Mouse (Mus musculus) embryo, embryonic 10 days (tissue): ENCODE results near the gene Tnfrsf13b.
"Not testable (repeated sequence)": the region's sequence is repeated elsewhere in the genome, so short reads cannot be mapped to it uniquely, and the experiment has no call there.

Experiments
- DNase-seq: peaks from one replicate; pipeline ENCODE4 v3.0.0-alpha.2; 2015; ENCODE audit warnings: low spot score

Gene Tnfrsf13b

DNA sequence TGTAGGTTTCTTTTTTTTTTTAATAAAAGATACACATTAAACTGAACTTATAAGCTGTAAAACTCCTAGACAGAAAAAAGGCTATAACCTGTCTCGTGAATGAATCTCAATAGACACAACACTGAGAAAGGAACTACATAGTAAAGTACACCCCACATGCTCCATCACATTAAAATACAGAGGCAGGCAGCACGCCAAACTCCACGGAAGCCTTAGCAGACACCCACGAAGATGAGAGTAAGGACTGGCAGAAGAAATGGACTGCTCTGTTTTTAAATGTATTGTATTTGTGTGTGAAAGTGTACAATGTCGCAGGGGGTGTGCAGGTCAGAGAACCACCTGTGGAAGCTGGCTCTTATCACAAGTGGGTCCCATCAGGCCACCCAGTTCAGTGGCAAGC is 43.6 kb downstream of the Tnfrsf13b start:
- DNase-seq, result no peak

DNA sequence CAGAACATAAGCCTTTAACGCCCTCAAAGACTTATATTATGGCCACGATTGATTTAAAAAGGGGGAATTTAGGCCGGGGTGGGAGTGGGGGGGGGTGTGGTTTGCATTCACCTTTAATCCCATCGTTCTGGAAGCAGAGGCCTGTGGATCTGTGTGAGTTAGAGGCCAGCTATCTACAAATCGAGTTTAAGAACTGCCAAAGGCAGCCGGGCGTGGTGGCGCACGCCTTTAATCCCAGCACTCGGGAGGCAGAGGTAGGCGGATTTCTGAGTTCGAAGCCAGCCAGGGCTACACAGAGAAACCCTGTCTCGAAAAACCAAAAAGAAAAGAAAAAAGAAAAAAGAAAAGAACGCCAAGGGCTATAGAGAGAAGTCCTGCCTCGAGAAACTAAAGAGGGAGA is 46.9 kb downstream of the Tnfrsf13b start:
- not testable (repeated sequence) for DNase-seq

DNA sequence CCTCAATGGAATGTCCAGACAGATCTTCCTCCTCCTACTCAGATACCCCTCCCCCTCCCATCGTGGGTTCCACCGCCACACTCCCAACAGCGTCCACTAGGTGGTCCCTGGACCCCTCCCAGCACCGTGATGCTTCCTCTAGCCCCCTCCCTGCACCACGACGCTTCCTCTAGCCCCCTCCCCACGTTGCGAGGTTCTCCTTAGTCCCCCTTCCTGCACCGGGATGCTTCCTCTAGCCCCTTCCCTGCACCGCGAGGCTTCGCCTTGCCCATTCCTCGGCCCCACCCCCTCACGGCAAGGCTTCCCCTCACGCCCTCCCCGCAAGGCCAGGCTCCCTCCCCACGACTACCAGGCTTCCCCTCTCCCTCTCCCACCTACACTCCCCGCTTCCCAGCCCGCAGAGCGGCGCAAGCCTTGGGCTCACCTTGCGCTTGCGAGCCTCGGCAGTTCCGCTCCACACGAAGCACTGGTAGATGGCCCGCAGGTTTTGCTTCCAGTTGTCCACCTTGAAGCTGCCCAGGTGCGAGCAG is 47.8 kb downstream of the Tnfrsf13b start:
- peak; percentile 82 for DNase-seq

DNA sequence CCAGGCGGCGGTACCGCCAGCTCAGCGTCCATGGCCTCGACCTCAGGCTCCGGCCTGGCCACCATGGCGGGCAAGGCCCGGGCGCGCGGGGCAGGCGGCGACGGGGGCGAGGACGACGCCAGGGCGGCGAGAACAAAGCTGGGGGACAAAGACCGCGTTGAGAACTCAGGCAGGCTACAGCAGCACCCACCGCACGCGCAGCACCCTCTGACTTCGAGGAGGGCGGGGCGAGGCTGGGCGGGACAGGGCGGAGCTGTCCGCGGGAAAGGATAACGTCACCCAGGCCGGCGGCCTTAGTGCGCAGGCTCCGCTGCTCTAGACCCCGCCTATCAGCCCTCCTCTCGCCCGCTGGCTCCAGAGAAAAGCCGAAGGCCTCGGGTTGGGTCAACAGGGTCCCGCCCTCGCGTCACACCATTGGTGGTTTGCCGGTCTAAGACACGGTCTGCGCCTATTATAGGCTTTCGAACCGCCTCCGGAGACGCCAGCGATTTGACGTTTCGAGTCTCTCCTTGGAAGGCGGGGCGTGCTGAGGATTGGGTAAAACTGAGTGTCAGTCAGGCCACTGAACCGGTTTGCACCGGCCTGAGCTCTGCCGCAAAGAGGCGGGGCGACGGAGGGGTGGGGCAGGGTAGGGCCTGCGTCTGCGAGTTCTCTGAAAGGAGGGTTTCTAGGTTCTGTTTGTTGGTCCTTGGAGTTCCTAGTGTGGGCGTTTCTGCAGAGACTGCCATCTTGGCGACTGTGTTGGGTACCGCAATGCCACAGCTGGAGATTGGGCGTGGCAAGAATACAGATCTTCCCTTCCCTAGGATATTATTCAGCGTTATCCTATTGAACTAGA is 48.5 kb downstream of the Tnfrsf13b start, which contains the start of gene Usp22:
Gene Usp22, minus strand, starts transcription at position 235 of the 838 bp plus-strand sequence.
- peak; percentile 100 for DNase-seq

DNA sequence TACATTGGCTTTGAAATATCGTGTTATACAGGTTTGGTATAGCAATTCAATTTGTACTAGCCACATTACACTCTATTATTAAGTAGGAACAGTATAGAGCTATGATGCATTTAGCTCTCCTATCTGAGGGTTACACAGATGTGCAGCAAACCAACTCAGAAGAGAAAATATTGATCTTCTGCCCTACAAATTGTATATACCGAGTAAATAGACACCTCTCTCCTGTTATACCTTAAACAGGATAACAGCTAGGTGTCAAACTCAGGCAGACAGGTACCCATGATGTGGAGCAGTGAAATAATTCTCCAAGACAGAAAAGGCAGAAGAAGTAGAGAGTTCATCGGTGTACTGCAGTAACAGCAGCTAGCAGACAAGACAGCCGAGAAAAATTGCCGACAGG is 49.2 kb downstream of the Tnfrsf13b start:
- DNase-seq, result no peak

DNA sequence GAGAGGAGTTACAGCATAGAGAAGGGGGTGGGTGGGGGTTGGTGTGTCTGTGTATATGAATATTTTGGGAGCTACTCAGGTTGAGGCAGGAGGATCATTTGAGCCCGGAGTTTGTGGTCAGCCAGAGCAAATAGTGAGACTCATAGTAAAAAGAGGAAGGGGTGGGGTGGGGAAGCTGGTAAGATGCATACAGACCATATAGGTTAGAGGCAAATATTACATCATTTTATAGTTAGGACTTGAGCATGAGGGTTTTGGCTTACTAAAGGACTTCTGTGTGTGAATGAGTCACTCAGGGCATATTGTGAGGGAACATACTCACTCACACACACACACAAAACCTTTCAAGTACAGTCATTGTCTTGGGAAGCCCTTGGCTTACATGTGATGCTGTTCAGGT is 49.8 kb downstream of the Tnfrsf13b start:
- no peak for DNase-seq

DNA sequence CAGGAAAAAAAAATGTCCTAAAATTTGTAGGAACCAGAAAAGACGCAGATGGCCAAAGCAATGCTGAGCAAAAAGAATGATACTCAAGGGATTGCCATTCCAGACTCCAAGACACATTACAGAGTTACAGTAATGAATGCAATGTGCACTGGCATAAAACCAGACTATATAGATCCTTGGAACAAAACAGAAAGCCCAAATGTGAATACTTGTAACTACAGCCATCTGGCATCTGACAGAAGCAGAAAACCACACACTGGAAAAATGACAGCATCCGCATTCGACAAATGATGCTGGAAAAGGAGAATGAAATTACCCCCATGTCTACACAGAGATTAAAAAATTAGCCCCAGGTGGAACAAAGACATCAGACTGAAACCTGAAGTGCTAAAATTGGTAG is 53.8 kb downstream of the Tnfrsf13b start:
- DNase-seq, result no peak

DNA sequence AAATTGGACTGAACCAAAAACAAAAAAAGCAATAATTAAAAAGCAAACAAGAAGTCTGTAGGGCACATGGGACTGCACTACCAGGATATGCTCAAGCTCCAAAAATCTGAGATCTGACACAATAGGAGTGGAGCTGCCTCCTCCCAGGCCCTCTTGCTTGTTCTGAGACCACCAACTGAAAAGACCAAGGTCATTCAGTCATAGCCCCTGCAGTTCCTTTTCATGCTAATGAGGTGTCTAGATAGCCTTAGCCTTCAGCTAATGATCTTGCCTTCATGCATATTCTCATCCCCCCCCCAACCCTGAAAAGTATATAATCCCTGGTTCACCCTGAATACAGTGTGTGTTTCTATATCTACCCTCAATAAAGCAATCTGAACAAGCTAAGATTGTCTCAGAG is 55.1 kb downstream of the Tnfrsf13b start:
- no peak for DNase-seq

DNA sequence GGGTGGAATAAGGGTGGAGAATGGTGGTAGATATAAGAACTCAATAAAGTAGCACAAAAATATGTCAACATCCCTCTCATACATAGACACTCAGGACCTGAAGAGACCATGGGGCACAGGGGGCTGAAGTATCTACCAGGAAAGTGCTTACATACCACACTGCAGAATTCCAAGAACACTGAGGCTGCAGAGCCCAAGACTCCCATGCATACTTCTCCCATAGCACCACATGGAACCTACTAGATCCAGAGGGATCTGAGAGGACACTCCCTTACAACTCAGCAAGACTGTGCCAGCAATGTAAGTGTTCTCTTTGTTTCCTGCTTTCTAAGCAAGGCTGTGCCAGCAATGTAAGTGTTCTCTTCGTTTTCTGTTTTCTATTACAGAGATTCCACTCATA is 57.3 kb downstream of the Tnfrsf13b start:
- DNase-seq, result no peak

DNA sequence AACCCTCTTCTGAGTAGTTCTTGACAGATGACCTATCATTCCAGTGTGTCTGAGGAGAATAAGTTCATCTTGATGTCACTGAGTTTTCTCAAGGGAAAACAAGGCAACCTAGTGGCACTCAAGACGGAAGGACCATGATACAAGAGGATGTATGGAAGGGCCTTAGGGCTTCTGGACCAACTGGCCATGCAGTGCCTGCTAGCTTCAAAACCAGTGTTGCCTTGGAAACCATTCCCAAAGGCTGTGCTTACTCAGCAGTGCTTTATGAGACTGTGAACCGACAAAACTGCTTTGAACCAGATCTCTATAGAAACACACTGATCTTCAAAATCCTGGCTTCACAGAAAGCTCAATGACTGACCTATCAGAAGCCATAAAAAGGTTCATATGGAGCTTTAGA is 64.2 kb downstream of the Tnfrsf13b start:
- DNase-seq, result no peak

DNA sequence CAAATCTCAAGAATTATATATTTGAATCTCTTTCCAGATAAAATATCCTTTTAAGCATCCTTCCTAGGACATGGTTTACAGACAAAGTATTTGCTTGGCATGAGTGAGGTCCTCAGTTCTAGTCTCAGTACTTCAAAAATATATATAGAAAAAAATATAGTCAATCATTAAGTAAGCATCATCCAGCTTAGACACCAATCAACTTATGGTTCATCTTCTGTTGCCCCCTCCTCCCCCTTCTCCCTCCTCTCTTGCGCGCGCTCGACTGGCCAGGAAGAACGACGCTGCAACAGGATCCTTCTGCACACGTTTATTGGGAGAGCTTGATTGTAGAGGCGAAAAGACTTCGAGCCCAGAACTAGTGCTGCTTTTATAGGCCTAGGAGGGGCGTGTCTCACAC is 65.6 kb downstream of the Tnfrsf13b start:
- DNase-seq, result not testable (repeated sequence)

DNA sequence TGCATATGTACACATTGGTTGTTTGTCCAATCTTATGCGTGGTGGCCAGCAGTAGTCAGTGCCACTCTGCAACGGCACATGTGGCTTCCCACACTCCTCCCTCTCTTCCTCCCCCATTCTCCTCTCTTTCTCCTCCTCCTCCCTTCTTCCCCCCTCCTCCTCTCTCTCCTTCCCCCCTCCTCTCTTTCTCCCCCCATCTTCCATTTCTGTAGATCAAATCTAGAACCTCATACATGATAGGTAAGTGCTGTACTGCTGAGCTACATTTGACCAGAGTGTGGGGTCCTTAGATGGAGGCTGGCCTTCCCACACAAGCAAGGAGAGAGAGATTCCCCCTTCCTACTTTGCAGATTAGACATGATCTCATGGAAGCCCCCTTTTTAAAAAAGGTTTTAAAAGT is 66.2 kb downstream of the Tnfrsf13b start:
- DNase-seq, result no peak

DNA sequence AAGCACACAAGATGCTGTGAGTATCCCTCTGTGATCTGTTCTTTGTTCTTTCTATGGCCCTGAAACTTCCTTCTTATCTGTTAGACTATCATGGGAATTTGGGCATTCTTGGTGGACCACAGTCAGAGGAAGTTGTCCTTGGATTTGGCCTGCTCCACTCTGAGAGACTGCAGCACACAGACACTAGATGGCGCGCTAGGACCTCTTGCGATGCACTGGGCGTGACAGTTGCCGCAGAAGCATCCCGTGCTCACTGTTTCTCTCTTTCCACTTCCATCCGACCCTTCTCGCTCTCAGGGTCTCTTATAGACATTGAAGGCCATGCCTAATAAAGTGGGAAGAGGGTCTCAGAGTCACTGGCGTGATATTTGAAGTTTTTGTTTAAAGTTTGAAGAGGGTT is 66.8 kb downstream of the Tnfrsf13b start:
- peak; percentile 92 for DNase-seq

DNA sequence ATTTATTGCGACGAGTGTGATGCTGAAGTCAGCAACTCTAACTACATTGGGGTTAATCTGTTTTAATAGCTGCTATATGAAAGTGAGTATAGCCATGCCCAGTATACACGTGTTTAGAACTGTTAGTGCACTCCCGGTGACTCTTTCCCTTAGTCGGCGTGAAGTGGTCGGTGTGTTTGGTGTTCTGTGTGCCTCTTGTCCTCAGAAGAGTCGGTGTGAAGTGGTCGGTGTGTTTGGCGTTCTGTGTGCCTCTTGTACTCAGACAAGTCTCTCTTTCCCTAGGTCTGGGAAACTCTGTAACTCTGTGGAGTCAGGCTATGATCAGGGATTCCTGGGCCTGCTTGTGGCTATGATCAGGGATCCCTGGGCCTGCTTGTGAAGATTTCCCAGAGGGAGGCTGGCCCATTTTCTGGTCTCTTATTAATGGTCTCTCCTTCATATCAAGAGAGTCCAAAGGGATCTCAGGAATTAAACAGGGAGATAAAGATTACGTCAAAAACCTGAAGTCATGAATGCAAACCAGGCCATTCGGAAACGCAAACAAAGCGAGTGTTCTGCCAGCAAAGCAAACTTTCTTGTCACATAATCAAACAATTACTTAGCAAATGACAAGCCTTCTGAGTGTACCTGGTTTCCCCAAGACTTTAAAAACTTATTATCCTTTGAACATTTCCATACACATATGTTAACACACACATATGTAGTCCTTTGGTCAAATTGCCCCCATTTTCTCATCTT is 70.2 kb downstream of the Tnfrsf13b start:
- no peak for DNase-seq

DNA sequence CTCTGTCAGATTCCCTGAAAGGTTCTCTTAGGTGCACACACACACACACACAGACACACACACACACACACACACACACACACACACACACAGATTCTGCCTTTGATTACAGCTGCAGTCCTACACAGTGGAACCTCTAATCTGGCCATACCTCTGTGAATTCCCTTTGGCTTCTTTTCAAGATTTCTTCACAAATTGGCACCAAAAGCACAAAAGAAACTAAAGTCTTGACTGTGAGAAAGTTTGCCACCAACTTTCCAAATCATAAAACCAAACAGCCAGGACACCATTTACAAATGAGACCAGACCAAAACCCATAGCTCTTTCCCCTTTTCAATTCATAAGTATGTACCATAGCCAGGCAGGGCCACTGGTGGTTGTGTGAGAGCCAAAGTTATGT is 71.4 kb downstream of the Tnfrsf13b start:
- DNase-seq, result no peak
